Mouse (Mus musculus) lung, postnatal 4 days (tissue): ENCODE measurements around the gene Kctd6.
"Not testable (repeated sequence)": the region's sequence is repeated elsewhere in the genome, so short reads cannot be mapped to it uniquely, and the experiment has no call there.

Source experiments
- DNase-seq, 2 experiments: peaks; one replicate each; pipeline ENCODE4 v3.0.0; 2021

Gene Kctd6

GRCm38 (mm10) chr14:8250141-8250871 is 36.4 kb downstream of the Kctd6 start:
- no peak for DNase-seq

- no peak for DNase-seq
These were observed 37.5 kb downstream of the Kctd6 start for GRCm38 (mm10) chr14:8251330-8251885.

GRCm38 (mm10) chr14:8255076-8255729 is 41.3 kb downstream of the Kctd6 start:
- DNase-seq = peak in 1 of 2 experiments; percentile 74

GRCm38 (mm10) chr14:8256072-8256471 is 42.1 kb downstream of the Kctd6 start:
- DNase-seq = no peak

- no peak for DNase-seq
These were observed 42.9 kb downstream of the Kctd6 start for GRCm38 (mm10) chr14:8256881-8257280.

- DNase-seq = no peak
These were observed 43.8 kb downstream of the Kctd6 start for GRCm38 (mm10) chr14:8257521-8258334.

GRCm38 (mm10) chr14:8258335-8258627 is 44.3 kb downstream of the Kctd6 start:
- no peak for DNase-seq

- DNase-seq = peak; percentile 29 to 47
These were observed 44.8 kb downstream of the Kctd6 start for GRCm38 (mm10) chr14:8258752-8259151.

- DNase-seq = no peak
These were observed 45.2 kb downstream of the Kctd6 start, which contains the start of gene Acox2 for GRCm38 (mm10) chr14:8259166-8259565. Gene Acox2 (minus strand): TSS chr14:8259353.

GRCm38 (mm10) chr14:8260214-8260613 is 46.3 kb downstream of the Kctd6 start:
- no peak for DNase-seq

GRCm38 (mm10) chr14:8262242-8262641 is 48.3 kb downstream of the Kctd6 start:
- DNase-seq = no peak

- DNase-seq = no peak
These were observed 50.4 kb downstream of the Kctd6 start for GRCm38 (mm10) chr14:8264378-8264777.

- DNase-seq = not testable (repeated sequence)
These were observed 57.3 kb downstream of the Kctd6 start for GRCm38 (mm10) chr14:8271281-8271680.
